Mouse (Mus musculus) thymus, adult 18-20 months (tissue): Measurements from ENCODE around the gene Vipr1.
A peak's percentile ranks its signal among the peaks of the same experiment; 100 is the strongest.
"Not testable (repeated sequence)": the region's sequence is repeated elsewhere in the genome, so short reads cannot be mapped to it uniquely, and the experiment has no call there.

ENCODE experiments used
- DNase-seq, 2 experiments: peaks; one replicate each; pipeline ENCODE4 v3.0.0; 2022; ENCODE audit warnings: mixed read lengths in 2 of 2

Vipr1 gene

DNA sequence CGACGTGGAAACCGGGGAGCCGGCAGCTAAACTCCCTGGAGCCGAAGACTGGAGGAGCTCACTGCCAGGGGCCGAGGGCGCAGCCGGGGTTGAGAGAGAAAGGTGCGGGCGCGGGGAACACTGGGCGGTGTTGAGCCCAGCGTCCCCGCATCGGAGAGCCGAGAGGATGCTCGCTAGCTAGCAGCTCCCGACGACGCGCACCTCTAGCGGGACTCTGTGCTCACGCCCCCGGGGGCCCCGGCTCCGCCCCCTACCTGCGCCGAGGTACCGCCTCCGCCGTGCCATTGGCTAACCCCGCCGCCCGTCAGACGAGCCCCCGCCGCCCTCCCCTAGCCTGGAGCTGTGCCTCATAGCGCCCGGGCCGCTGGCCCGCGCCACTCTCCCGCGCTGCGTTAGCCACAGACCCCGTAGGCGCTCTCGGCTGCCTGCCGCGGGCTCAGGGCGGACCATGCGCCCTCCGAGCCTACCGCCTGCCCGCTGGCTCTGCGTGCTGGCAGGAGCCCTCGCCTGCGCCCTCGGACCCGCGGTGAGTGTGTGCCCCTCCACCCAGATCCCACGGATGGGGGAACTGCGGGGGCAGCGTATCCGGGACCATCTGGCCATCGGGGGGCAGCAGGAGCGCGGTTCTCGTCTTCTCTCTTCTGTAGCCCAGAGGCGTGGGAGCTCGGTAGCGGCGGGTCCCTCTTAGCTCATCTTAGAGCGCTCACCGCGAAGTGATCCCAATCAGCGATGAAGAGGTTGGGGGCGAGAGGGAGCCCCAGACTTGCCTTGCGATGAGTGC, at the start of gene Vipr1:
Vipr1 (plus strand) TSS at position 316 of the 781 bp plus-strand sequence.
- DNase-seq = peak; percentile 80

GRCm38 (mm10) chr9:121592948-121593550, 49.5 kb upstream of the Vipr1 start:
- DNase-seq = no peak

DNA sequence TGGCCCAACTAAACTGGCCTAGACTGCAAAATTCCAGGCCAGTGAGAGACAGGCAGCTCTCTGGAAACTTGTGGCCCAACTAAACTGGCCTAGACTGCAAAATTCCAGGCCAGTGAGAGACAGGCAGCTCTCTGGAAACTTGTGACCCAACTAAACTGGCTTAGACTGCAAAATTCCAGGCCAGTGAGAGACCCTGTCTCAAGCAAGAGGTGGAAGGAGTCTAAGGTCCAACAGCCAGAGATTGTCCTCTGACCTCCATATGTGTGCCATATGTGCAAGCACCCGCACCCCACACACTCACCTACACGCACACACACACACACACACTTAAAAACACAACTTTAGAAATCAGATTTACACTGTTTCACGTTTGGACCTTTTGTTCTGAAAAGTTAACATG, 48.7 kb upstream of the Vipr1 start:
- DNase-seq = not testable (repeated sequence)

- DNase-seq = no peak
These were observed 47.7 kb upstream of the Vipr1 start for GRCm38 (mm10) chr9:121594771-121595170.

DNA sequence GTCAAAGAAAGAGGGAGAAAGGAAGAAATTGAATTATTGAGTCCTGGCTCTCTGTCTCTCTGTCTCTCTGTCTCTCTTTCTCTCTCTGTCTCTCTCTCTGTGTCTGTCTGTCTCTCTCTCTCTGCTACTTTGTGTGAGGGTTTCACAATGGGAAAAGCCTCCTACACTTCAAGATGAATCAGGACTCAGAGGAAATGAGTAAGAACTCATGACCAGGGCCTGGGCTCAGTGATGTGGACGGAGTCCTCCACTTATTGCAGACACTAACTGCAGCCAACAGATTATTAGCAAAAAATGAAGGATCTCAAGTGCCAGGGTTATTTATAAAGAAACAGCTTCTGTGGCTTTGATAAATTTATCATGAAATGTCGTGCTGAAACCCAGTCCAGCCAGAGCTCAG, 44.4 kb upstream of the Vipr1 start:
- DNase-seq = no peak

GRCm38 (mm10) chr9:121599551-121599950, 43.0 kb upstream of the Vipr1 start:
- DNase-seq = no peak

DNA sequence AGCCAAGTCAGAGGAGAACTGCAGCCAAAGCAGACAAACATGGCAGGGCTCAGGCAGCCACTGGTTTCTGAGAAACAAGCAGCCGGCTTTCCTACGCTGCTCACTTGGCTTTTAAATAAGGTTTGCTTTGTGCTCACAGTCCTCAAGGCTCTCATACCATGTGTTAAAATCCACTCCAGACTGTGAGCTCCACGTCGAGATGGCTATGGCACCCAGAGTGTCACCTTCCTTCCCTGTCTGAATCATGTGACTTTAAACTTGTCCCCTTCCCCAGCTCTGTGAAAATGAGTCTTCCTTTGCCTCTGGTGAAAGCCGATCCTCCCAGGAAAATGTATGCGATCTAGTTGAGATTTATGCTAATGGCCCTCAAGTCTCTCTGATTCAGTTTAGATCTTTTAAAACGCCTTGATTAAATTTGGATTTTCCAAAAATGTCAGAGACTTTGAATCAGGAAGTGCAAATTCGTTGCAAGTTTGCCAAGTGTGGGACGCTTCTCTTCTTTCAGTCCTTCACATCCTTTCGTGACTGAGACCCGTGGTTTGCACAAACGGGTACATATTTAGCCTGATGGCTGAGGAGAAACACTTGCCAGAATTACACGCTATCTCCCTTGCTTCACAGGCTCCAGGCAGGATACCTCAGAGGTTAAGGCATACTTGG, 42.2 kb upstream of the Vipr1 start:
- no peak for DNase-seq

DNA sequence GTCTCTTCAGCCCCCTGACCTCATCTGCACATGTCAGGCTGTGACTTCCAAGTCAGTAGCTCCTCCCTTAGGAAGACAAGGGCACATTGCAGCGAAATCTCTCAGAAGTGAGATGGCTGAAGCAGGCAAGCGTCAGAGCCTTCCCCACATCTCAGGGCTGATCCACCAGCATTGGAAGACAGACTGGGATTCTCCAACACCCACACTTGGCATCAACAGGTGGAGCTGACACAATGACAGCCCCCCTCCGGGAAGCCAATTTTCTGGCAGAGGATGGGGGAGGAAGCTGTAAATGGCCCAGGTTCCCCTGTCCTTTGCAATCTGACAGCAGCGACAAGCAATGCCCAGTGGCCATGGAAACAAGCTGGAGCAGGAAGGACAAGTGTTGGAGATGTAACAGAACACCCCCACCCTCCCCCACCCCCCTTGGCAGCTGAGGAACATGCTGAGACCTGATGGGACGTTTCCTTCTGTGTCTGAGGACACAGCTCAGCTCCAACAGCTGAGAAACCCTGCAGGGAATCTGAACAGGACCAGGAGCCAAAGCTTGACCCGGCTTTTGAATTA, 41.6 kb upstream of the Vipr1 start:
- DNase-seq = no peak

GRCm38 (mm10) chr9:121602381-121602780, 40.1 kb upstream of the Vipr1 start:
- no peak for DNase-seq

DNA sequence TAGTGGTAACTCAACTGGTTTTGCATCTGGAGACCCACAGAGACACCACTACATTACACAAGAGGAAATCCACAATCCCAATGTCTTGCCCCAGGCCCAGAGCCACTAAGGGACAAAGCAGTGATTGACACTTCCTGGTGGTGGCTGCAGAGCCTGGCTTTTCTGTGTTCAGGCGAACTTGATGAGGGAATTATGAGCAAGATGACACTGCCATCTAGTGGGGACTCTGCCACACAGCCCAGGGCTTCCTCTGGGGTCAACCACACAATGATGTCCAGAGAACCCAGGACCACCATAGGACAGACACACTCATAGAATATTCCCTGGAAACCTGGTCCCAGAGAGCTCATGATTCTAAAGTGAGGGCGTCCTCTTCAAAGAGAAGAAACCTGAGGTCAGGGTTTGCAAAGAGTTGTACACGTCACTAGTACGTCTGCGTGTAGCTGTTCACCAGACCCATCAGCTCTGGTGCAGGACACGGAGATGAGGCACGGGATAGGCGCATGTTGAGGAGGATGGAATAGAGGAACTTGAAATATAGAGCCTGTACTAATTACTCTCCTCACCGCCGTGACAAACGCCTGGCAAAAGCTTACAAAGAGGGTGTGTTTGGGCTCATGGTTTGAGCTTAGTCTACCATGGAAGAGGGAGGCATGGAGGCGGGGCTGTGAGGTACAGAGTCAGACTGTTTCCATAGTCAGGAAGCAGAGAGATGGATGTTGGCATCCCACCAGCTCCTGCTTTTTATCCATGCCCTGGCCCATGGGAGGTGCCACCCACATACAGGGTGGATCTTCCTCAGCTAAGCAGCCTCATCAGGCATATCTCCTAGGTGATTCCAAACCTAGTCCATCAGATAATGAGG, 36.9 kb upstream of the Vipr1 start:
- peak; percentile 10 to 25 for DNase-seq

DNA sequence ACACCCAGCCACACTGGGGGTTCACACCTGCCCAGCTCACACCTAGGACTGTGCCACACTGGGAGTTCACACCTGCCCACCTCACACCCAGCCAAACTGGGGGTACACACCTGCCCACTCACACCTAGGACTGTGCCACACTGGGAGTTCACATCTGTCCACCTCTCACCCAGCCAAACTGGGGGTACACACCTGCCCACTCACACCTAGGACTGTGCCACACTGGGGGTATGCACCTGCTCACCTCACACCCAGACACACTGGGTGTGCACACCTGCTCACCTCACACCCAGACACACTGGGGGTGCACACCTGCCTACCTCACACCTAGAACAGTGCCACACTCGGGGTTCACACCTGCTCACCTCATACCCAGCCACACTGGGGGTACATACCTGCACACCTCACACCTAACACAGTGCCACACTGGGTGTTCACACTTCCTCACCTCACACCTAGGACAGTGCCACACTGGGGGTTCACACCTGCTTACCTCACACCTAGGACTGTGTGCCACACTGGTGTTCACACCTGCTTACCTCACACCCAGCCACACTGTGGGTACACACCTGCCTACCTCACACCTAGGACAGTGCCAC, 35.9 kb upstream of the Vipr1 start:
- DNase-seq = no peak

- DNase-seq = no peak
These were observed 33.1 kb upstream of the Vipr1 start for GRCm38 (mm10) chr9:121609381-121609780.

DNA sequence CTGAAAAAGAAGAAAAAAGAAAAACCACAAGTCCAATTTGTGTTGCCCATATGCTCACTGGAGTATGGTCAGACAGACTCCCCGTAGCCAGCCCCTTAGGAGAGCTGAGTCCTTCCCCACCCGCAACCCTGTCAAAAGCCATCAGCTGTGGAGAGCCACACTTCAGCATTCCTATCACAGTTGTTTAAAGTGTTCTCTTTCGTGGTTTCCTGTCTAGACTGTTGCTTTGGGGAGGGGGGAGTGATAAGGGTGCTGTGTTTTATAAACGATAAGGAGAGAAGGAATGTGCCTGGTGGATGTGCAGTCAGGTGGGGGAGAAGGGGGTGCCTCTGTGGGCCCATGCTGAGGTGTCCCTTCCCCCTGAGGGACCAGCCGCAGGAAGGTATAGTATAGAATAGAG, 29.3 kb upstream of the Vipr1 start:
- DNase-seq = no peak

DNA sequence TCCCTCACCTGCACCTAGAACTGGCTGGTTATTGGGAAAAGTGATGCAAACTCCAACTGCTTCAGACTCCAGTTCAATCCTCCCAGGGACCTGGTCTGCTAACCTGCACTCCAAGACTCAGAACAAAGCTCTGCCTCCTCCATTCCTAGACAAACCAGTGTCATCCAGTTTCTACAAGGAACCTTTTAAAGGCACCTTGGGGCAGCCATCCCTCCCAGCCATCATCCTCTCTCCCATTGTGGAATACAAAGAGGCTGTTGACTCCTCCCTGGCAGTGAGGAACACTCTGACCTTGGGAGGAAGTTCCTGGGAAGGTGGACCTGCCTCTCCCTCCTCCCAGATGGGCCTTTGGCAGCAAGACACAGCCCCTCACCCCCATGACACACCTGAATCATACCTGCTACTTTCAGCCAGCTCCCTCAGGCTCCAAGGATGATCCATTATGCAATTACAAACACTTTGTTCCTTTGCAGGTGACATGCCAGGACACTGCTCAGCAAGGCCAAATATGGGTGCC, 28.2 kb upstream of the Vipr1 start:
- DNase-seq = no peak

DNA sequence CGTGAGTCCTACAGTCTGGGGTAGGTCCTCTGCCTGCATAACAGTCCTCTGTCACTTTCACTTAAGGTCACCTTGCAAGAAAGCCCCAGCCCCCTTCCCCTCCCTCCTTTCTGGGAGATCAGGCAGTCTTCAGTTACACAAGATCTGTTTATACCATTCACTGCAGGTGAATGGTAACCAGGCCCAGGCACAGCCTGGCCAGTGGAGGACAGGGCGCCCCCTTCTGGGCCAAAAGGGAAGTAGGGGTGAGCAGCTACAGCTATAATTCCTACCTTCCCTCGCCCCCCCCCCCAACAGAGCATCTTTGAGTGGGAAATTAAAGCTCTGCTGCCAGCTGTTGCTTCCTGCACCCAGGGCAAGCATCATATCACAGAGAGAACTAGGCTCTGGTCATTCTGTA, 26.0 kb upstream of the Vipr1 start:
- no peak for DNase-seq

DNA sequence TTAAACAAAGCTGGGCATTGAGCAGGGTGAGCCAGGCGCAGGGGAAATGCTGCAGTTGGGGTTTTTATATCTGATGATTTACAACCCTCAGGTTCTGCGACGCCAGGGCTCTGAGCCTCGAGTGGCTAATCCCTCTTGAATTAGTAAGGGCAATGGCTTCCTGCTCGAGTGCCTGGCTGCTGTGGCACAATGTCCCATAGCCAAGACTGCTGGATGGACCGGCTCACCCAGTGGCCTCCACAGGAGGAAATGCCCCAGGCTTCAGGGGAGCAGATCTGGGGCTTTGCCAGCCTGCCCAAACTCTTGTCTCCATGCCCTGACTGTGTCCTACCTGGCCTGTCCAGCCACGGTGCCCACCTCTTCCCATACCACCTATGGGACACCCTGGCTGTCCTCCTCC, 23.1 kb upstream of the Vipr1 start:
- DNase-seq = no peak

DNA sequence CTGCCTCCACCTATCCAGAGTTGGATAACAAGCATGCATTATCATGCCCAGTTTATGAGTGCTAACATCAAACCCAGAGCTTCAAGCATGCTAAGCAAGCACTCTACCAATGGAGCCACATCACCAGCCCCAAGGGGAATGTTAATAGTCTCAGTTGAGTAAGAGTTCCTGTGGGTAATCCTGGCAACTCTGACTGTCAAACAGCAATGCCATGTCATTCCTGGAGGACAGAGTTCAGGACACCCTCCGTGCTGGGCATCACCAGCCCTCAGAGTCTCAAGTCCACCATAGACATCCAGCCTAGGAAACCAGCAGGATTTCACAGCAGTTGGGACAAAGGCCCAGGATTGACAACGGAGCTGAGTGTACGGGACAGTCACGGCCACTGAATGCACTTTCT, 19.3 kb upstream of the Vipr1 start:
- no peak for DNase-seq

DNA sequence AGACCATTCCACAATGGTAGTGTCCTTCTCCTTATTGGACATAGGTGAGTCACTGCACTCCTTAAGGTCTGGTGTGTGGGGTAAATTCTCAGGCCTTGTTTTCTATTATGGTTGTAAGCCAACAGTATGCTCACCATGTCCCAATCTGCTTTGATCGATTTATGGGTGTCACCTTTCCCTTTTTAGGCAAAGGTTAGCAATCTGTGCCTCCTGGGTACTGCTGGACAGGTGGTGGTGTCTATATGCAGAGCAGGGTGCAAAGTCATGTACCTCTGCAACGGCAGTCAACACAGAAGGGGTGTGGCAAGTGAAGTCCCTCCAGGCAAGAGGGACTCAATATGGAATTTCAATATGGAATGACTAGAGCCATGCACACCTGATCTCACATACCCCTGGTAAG, 17.6 kb upstream of the Vipr1 start:
- no peak for DNase-seq

- DNase-seq = no peak
These were observed 11.9 kb upstream of the Vipr1 start for GRCm38 (mm10) chr9:121630627-121631026.

GRCm38 (mm10) chr9:121631946-121632345, 10.6 kb upstream of the Vipr1 start:
- no peak for DNase-seq

DNA sequence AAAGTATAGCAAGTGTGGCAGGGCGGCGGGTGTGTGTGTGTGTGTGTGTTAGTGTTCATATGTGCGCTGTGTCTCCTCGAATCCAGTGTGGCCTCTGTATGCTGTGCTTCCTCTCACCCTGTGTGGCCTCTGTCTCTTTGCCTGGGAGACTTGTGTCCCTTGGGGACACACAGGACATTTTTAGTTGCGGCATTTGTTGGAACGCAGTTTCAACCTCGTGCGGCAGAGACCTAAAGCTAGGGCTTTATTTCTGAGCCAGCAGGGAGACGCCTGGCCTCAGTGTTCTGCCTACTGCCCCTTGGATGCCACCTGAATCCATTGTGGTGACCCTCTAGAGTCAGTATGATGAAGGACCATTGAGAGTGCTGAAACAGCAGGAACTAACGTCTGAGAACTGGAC, 9.6 kb upstream of the Vipr1 start:
- DNase-seq = no peak

- no peak for DNase-seq
These were observed 9.2 kb upstream of the Vipr1 start for GRCm38 (mm10) chr9:121633306-121633705.
